ENCODE assay signal across 25 mouse cellular contexts in genomic region chr2:108813040-108813566, GRCm38 (mm10).
DNase-seq lines count a peak whose midpoint lies in the region; ATAC-seq lines count a peak whose summit lies in the region.
"Had no signal": no experiment of that assay in that cellular context is flagged by ENCODE, and none has a peak within 500 bp of the region (broad histone marks: within the 10 kb centered on the region; RNA-seq: fewer than 3 reads in every experiment).

No protein-coding gene starts in this region.

- no peak for ATAC-seq in midbrain, embryonic 14.5 days (ENCODE audit: low FRiP score, low TSS enrichment)
- no peak for ATAC-seq in midbrain, embryonic 11.5 days (ENCODE audit: low FRiP score)
- ATAC-seq in hindbrain, embryonic 11.5 days (ENCODE audit: low FRiP score) = no peak
- ATAC-seq: CD4-positive, CD25-positive, alpha-beta regulatory T cell, adult 4 months; forebrain, embryonic 14.5 days; intestine, embryonic 16.5 days had no signal

- 48% methylated on average over 6 of the region's 6 CpGs for WGBS in heart, embryonic 10.5 days
- 73% methylated on average over 6 of the region's 6 CpGs for WGBS in midbrain, embryonic 14.5 days
- WGBS in midbrain, embryonic 11.5 days = 77% methylated on average over 6 of the region's 6 CpGs
- WGBS in hindbrain, embryonic 11.5 days = 77% methylated on average over 6 of the region's 6 CpGs

- H3K27me3 ChIP-seq in heart, embryonic 10.5 days (ENCODE audit: insufficient read depth, poor library complexity, severe bottlenecking) = no peaks in the 10 kb centered on the region
- no peaks in the 10 kb centered on the region for H3K27me3 ChIP-seq in midbrain, embryonic 14.5 days (ENCODE audit: control insufficient read depth, insufficient read depth, low read length)
- no peaks in the 10 kb centered on the region for H3K27me3 ChIP-seq in midbrain, embryonic 11.5 days (ENCODE audit: control insufficient read depth, insufficient read depth, low read length)
- H3K27me3 ChIP-seq in hindbrain, embryonic 11.5 days (ENCODE audit: control insufficient read depth, insufficient read depth, low read length) = no peaks in the 10 kb centered on the region
- H3K27me3 ChIP-seq: embryonic facial prominence, embryonic 12.5 days; heart, embryonic 13.5 days; hindbrain, embryonic 15.5 days; limb, embryonic 13.5 days; liver, embryonic 13.5 days; lung, embryonic 15.5 days; neural tube, embryonic 12.5 days; stomach, embryonic 15.5 days had no signal

- H3K9ac ChIP-seq in midbrain, embryonic 14.5 days (replicated peaks; ENCODE audit: low read length) = no peak overlapping the region
- no peak overlapping the region for H3K9ac ChIP-seq in midbrain, embryonic 11.5 days (ENCODE audit: low read length)
- no peak overlapping the region for H3K9ac ChIP-seq in hindbrain, embryonic 11.5 days (ENCODE audit: low read depth, low read length)
- H3K9ac ChIP-seq: embryonic facial prominence, embryonic 12.5 days; heart, embryonic 13.5 days; hindbrain, embryonic 15.5 days; limb, embryonic 13.5 days; liver, embryonic 13.5 days; lung, embryonic 15.5 days; neural tube, embryonic 12.5 days; stomach, embryonic 15.5 days had no signal

- peak; percentile 36 for DNase-seq in heart, adult 11 months
- DNase-seq in heart, embryonic 10.5 days (ENCODE audit: low spot score) = no peak
- DNase-seq in midbrain, embryonic 14.5 days = peak; percentile 2
- DNase-seq in midbrain, embryonic 11.5 days (ENCODE audit: low spot score, missing footprints) = no peak
- peak; percentile 5 to 16 for DNase-seq in left cerebral cortex, postnatal 10 days (ENCODE audit: extremely low spot score in 1 of 2, low spot score in 2 of 2)
- peak; percentile 13 for DNase-seq in right cerebral cortex, postnatal 25 days
- DNase-seq in thymus, postnatal 4 days = no peak
- DNase-seq in hindbrain, embryonic 11.5 days (ENCODE audit: low spot score) = no peak
- DNase-seq: adrenal gland, postnatal 36 days; cerebellum, adult 8-10 months; liver, embryonic 13.5 days; lung, postnatal 4 days; thymus, adult 18-20 months had no signal

- no peak overlapping the region for H3K27ac ChIP-seq in heart, embryonic 10.5 days
- H3K27ac ChIP-seq in midbrain, embryonic 14.5 days (replicated peaks; ENCODE audit: low read depth, low read length) = no peak overlapping the region
- H3K27ac ChIP-seq in midbrain, embryonic 11.5 days (ENCODE audit: low read depth, low read length) = no peak overlapping the region
- H3K27ac ChIP-seq in hindbrain, embryonic 11.5 days (ENCODE audit: low read depth, low read length) = no peak overlapping the region
- H3K27ac ChIP-seq: embryonic facial prominence, embryonic 12.5 days; heart, embryonic 13.5 days; hindbrain, embryonic 15.5 days; kidney, postnatal 0 days; limb, embryonic 13.5 days; liver, embryonic 13.5 days; lung, embryonic 15.5 days; neural tube, embryonic 12.5 days; stomach, embryonic 15.5 days had no signal

- H3K9me3 ChIP-seq in heart, embryonic 10.5 days = no peaks in the 10 kb centered on the region
- no peaks in the 10 kb centered on the region for H3K9me3 ChIP-seq in midbrain, embryonic 14.5 days (ENCODE audit: control insufficient read depth, low read length)
- no peaks in the 10 kb centered on the region for H3K9me3 ChIP-seq in midbrain, embryonic 11.5 days (ENCODE audit: control insufficient read depth, low read length)
- no peaks in the 10 kb centered on the region for H3K9me3 ChIP-seq in hindbrain, embryonic 11.5 days (ENCODE audit: control insufficient read depth, low read length)
- H3K9me3 ChIP-seq: embryonic facial prominence, embryonic 12.5 days; heart, embryonic 13.5 days; hindbrain, embryonic 15.5 days; limb, embryonic 13.5 days; liver, embryonic 13.5 days; lung, embryonic 15.5 days; neural tube, embryonic 12.5 days; stomach, embryonic 15.5 days had no signal

- intact Hi-C loops in left cerebral cortex, postnatal 10 days (cut with DNase I) = no loop called here

- H3K4me2 ChIP-seq in midbrain, embryonic 14.5 days (ENCODE audit: low read length) = no peak overlapping the region
- H3K4me2 ChIP-seq in midbrain, embryonic 11.5 days = no peak overlapping the region
- H3K4me2 ChIP-seq in hindbrain, embryonic 11.5 days (replicated peaks; ENCODE audit: low read depth, low read length) = no peak overlapping the region
- H3K4me2 ChIP-seq: embryonic facial prominence, embryonic 12.5 days; heart, embryonic 13.5 days; hindbrain, embryonic 15.5 days; limb, embryonic 13.5 days; liver, embryonic 13.5 days; lung, embryonic 15.5 days; neural tube, embryonic 12.5 days; stomach, embryonic 15.5 days had no signal

- H3K4me1 ChIP-seq in heart, embryonic 10.5 days = no peaks in the 10 kb centered on the region
- no peaks in the 10 kb centered on the region for H3K4me1 ChIP-seq in midbrain, embryonic 14.5 days (ENCODE audit: control insufficient read depth, insufficient read depth, low read length)
- no peaks in the 10 kb centered on the region for H3K4me1 ChIP-seq in midbrain, embryonic 11.5 days (ENCODE audit: control insufficient read depth, insufficient read depth, low read length)
- no peaks in the 10 kb centered on the region for H3K4me1 ChIP-seq in hindbrain, embryonic 11.5 days (replicated peaks; ENCODE audit: control insufficient read depth, insufficient read depth, low read length)
- H3K4me1 ChIP-seq: embryonic facial prominence, embryonic 12.5 days; heart, embryonic 13.5 days; hindbrain, embryonic 15.5 days; limb, embryonic 13.5 days; liver, embryonic 13.5 days; lung, embryonic 15.5 days; neural tube, embryonic 12.5 days; stomach, embryonic 15.5 days had no signal

- H3K36me3 ChIP-seq in heart, embryonic 10.5 days = no peaks in the 10 kb centered on the region
- H3K36me3 ChIP-seq in midbrain, embryonic 14.5 days (ENCODE audit: control insufficient read depth, insufficient read depth, low read length) = no peaks in the 10 kb centered on the region
- H3K36me3 ChIP-seq in midbrain, embryonic 11.5 days (ENCODE audit: control insufficient read depth, insufficient read depth, low read length) = no peaks in the 10 kb centered on the region
- H3K36me3 ChIP-seq in hindbrain, embryonic 11.5 days (ENCODE audit: control insufficient read depth, insufficient read depth, low read length) = no peaks in the 10 kb centered on the region
- H3K36me3 ChIP-seq: embryonic facial prominence, embryonic 12.5 days; heart, embryonic 13.5 days; hindbrain, embryonic 15.5 days; limb, embryonic 13.5 days; liver, embryonic 13.5 days; lung, embryonic 15.5 days; neural tube, embryonic 12.5 days; stomach, embryonic 15.5 days had no signal

- H3K4me3 ChIP-seq in heart, embryonic 10.5 days = no peak overlapping the region
- H3K4me3 ChIP-seq in midbrain, embryonic 14.5 days (replicated peaks; ENCODE audit: low read depth, low read length) = no peak overlapping the region
- no peak overlapping the region for H3K4me3 ChIP-seq in midbrain, embryonic 11.5 days (ENCODE audit: low read depth, low read length)
- no peak overlapping the region for H3K4me3 ChIP-seq in hindbrain, embryonic 11.5 days (ENCODE audit: low read depth, low read length)
- H3K4me3 ChIP-seq: embryonic facial prominence, embryonic 12.5 days; erythroblast, embryonic 14.5 days; heart, embryonic 13.5 days; hindbrain, embryonic 15.5 days; limb, embryonic 13.5 days; liver, embryonic 13.5 days; lung, embryonic 15.5 days; neural tube, embryonic 12.5 days; stomach, embryonic 15.5 days had no signal

Comparison
In these comparisons a context has a peak if more than half of its experiments do, and no peak if none do; other contexts are left out.
1. DNase-seq: peak in heart, adult 11 months (single experiment), midbrain, embryonic 14.5 days (single experiment), left cerebral cortex, postnatal 10 days (2 of 2) and right cerebral cortex, postnatal 25 days (single experiment); none in heart, embryonic 10.5 days (single experiment), midbrain, embryonic 11.5 days (single experiment), thymus, postnatal 4 days (single experiment) and hindbrain, embryonic 11.5 days (single experiment).